Mouse (Mus musculus) kidney, adult 11 months (tissue): ENCODE measurements at regions not wholly inside any gene's neighbourhood (a gene's known extent, or its start where the extent isn't known, plus 50 kb on each side); places are given as distances from the start of the nearest gene placed in this dataset.

Experiments
- DNase-seq: peaks from one replicate; pipeline ENCODE4 v3.0.0; 2022

DNA sequence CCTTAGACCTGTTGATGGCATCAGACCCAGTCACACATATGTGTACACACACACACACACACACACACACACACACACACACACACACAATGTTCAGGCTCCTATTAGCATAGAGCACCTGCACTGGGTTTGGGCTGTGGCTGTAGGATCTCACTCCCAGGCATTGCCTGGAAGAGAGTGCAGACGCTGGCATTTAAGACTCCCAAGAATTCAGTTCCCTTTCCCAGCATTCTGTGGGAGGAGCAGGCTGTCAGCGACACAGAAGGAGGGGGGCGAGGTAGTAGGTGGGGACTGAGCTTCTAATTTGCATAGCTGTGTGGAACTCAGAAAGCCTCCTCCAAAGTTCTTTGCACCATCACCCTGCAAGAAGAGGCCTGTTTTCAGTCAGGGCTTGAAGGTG is 374.2 kb upstream of the Fam49b start:
- DNase-seq: no peak

- no peak for DNase-seq
These were observed 374.6 kb upstream of the Fam49b start for GRCm38 (mm10) chr15:64434908-64435307.

- no peak for DNase-seq
These were observed 372.4 kb upstream of the Gm21798 start for GRCm38 (mm10) chr15:64445076-64445475.

GRCm38 (mm10) chr15:64446411-64447072 is 371.0 kb upstream of the Gm21798 start:
- DNase-seq: no peak

DNA sequence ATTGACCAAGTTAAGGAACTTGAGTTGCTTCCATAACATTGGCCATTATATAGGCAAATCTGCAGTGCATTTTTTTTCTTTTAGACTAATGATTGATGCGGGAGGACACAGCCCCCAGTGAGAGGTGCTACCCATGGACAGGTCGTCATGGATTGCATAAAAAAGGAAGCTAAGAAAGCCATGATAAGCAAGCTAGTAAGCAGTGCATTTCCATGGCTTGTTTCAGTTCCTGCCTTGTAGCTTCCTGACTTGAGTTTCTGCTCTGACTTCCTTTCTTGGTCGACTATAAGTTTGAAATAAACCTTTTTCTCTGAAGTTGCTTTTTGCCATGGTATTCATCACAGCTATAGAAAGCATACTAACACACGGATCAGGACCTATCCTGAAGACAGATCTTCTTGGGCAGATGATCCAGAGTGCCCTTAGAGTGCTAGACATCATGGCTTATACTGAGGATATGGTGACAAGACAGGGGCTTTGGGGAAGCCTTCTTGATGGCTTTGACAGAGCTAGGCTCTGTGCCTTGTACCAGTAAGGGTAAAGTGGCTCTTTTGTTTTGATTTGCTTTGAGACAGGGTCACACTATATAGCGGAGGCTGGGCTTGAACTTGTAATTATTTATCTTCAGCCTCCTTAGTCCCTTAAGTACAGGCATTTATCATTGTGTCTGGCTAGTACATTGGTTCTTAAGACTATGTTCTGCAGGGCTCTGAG is 370.1 kb upstream of the Gm21798 start:
- no peak for DNase-seq

DNA sequence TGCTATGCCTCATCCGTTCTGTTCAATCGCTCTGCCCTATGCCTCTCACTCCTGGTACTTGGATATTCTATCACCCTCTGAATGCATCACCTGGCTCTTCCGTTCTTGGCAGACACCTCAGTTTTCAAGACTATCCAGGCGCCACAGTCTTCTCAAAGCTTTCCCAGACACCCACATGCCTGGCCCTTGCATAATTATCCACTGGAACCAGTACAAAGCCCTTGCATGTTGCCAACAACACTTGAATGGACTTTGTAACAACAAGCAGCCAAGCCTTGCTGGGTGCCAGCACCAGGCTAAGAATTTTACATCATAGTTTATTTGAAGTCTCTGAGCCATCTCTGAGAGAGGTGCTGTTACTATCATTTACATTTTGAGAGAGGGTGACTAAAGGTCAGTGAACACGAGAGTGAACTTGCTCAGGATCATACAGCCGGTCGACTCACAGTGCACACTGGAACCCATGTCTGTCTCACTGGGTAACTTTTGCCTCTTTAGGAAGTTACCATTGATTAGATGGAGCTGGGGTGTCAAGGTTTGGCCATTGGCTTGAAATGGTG is 368.8 kb upstream of the Gm21798 start:
- peak; percentile 84 for DNase-seq

DNA sequence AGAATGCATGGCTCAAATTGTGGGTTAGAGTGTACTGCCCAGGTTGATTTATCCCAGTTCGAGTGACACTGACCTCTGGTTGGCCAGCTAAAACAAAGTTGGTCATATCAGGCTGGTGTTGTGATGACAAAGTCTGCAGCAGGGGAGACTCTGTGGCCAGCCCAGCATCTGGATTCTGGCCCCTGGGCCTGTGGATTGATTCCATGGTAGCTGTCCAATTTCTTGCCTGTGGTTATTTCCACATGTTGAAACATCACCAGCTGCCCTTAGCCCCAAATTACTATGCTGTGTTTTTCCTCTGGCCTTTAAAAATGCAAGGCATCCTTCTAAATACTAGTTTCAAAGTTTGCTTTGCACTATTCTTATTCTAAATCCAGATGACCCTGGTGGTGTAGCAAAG is 346.8 kb upstream of the Gm21798 start:
- DNase-seq: no peak

GRCm38 (mm10) chr15:64471597-64471996 is 345.9 kb upstream of the Gm21798 start:
- DNase-seq: no peak

GRCm38 (mm10) chr15:64474236-64474635 is 343.3 kb upstream of the Gm21798 start:
- no peak for DNase-seq

GRCm38 (mm10) chr15:64477131-64477530 is 340.4 kb upstream of the Gm21798 start:
- no peak for DNase-seq

DNA sequence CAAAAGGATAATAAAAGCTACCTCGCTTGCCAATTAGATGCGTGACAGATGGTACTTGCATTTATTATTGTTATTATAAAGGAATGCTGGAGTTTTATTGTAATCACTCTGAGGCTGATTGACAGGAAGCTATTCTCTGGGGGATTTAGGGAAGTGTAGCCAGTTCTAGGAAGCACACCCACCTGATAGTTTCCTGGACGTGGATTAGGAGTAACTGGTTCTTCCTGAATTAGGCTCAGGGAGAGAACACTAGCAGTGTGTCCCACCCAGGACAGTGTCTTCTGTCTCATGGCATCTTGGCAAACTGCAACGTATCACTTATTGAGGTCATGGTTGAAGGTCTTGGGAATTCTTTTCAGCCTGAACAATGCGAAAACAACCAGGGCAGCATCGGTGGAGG is 336.9 kb upstream of the Gm21798 start:
- DNase-seq: no peak

GRCm38 (mm10) chr15:64481226-64481625 is 336.3 kb upstream of the Gm21798 start:
- no peak for DNase-seq

GRCm38 (mm10) chr15:64482960-64483359 is 334.5 kb upstream of the Gm21798 start:
- DNase-seq: no peak

DNA sequence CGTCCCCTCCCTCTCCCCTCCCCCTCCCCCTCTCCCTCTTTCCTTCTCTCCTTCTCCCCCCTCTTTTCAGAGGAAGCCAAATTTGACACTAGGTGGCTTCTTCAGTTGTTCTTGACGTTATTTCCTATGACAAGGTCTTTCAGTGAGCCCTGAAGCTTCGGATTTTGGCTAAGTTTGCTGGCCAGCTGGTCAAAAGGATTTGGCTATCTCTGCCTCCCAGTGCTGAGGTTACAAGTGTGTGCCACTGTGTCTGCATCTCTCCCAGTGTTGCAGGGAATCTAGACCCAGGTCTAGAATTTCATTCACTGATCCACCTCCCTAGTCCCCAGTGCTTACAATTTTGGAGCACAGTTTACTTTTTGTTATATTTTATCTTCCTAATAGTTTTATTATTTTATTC is 329.7 kb upstream of the Gm21798 start:
- DNase-seq: no peak

DNA sequence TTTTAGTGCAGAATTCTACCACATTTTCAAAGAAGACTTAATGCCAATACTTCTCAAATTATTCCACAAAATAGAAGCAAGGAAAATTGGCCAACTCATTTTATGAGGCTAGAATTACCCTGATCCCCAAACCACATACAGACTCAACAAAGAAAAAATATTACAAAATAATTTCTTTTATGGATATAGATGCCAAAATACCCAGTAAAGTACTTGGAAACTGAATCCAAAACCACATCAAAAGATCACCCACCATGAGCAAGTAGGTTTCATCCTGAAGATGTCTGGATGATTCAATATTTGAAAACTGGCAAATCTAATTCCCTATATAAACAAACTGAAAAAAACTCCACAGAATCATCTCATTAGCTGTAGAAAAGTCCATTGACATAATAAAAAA is 316.7 kb upstream of the Gm21798 start:
- no peak for DNase-seq

- DNase-seq: no peak
These were observed 316.0 kb upstream of the Gm21798 start for GRCm38 (mm10) chr15:64501479-64501878.

DNA sequence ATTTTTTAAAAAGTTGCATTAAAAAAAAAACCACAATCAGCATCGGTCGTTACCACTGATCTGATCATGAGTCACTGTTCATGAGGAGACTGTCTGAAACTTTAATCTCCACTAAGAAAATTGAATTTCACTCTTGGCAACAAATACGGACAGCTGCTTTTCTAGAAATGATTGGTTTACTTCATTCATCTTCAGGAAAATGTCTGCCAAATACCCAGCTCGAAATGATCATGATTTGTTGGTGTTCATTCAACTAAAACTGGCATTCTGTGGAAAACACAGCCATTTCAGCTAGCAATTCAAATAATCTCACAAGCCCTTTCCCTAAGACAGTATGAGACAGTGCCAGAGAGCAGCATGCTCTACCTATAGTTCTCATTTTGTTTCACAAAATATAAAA is 312.7 kb upstream of the Gm21798 start:
- DNase-seq: no peak

DNA sequence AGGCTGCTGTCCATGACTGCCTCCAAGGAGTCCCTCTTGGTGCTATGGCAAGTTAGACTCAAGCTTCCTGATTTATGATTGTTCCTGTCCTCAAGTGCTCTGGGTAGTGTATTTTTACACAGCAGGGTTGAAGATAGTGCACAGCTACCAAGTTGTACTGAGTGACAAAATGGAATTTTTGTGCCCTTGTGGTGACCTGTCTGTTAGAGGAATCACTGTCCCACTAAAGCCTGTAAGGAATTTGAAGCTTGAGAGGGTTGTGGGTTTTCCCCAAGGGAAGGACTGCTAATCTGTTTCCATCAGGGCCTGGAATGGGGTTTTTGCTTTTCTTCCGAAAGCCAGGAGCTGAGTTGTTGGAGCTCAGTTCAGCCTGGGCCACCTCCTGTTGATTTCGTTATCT is 306.8 kb upstream of the Gm21798 start:
- DNase-seq: no peak

DNA sequence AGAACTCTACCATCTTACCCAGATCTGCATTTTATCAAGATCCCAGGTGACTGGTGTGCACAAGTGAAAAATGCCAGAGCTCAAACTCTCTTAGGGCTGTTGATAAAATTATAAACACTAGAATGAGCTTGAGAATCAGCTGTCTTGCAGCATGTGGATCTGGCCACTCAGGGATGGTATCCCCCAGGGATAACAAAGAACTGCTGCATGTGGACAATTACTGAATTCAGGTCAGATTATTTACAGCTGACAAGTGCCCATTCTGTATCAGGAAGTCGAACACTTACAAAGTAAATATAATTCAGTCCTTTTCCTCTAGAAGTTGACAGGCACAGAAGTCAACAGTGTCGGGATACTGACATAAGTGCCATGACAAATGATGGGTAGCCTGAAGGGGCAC is 306.3 kb upstream of the Gm21798 start:
- DNase-seq: no peak

GRCm38 (mm10) chr15:64512615-64513014 is 304.9 kb upstream of the Gm21798 start:
- DNase-seq: no peak

- no peak for DNase-seq
These were observed 303.9 kb upstream of the Gm21798 start for GRCm38 (mm10) chr15:64513501-64514097.

GRCm38 (mm10) chr15:64515179-64515578 is 302.3 kb upstream of the Gm21798 start:
- DNase-seq: no peak

DNA sequence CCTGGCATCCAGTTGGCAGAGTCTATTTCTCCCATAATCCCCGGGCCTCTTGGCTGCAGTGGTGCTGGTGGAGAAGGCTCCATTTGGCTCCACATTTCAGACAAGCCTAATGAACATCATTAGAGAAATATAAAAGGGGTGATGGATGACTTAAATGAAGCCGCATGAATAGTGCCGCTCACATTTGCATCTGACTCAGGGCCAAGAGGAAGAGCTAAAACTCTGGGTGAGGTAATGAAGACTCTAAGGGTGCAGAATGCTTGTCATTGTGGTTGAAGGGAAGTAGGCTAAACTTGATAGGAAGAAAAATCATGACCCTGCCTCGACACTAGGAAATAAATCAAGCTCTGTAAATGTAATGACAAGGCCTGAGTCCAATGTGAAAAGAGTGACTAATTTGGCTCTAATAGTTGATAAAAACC is 298.3 kb upstream of the Gm21798 start:
- DNase-seq: no peak

DNA sequence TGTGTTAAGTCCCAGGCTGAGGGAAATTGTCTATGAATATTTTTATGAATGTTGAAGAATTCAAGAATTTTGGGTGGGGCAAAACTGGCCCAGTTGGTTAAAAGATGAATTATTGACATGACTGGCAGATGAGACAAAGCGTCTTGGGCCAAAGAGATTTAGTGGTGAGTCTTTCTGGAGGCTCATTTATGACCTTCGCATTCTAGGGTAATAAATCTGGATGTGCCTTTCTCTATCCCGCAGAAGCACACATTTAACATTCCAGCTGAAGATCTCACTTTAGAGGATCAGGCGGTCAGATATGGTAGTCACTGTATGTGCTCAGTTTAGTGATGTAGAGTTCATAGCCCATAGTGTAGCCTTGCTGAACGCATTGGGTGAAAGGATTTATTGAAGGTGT is 296.9 kb upstream of the Gm21798 start:
- DNase-seq: no peak
